Mouse (Mus musculus): Measurements from ENCODE around the gene Urm1. TPM values are rescaled to one million over a fixed set of nuclear protein-coding genes. Genes with fewer than 3 reads are reported as not detected.

Gene Urm1
- total RNA-seq, 2 experiments from 2014 or later, result 41.8 to 52.5 TPM

Small RNA genes within 50 kb of the gene (microRNA-seq; reads per million reads assigned to microRNA genes)
- gene Mir219a-2 (not detected), gene Mir219b (not detected)

Other genes starting within 250 kb of the Urm1 start
- gene Rapgef1, start 200.4 kb upstream of the Urm1 start, total RNA-seq (2021), result 100 to 1,000 TPM; 110 to 121 TPM
- not detected for gene Gm13420, start 68.4 kb upstream of the Urm1 start, total RNA-seq (2021)
- not detected for gene Gm13547, start 60.8 kb upstream of the Urm1 start, total RNA-seq (2021)
- gene Coq4, start 32.6 kb upstream of the Urm1 start, total RNA-seq (2021), result 1 to 10 TPM; 8.1 to 9.7 TPM
- 10 to 100 TPM; 33.9 to 40.4 TPM for gene Trub2, start 31.6 kb upstream of the Urm1 start, total RNA-seq (2021)
- 10 to 100 TPM; 16.2 to 16.3 TPM for gene Slc27a4, start 17.4 kb upstream of the Urm1 start, total RNA-seq (2021)
- 10 to 100 TPM; 40.0 to 52.1 TPM for gene Cercam, start 49.1 kb downstream of the Urm1 start, total RNA-seq (2021)
- gene Odf2, start 69.1 kb downstream of the Urm1 start, total RNA-seq (2021), result 10 to 100 TPM; 35.6 to 40.8 TPM
- gene Gle1, start 115.4 kb downstream of the Urm1 start, total RNA-seq (2021), result 10 to 100 TPM; 30.4 to 32.6 TPM
- 100 to 1,000 TPM; 217 to 218 TPM for gene Sptan1, start 145.5 kb downstream of the Urm1 start, total RNA-seq (2021)
- 10 to 100 TPM; 10.2 to 12.2 TPM for gene Wdr34, start 228.8 kb downstream of the Urm1 start, total RNA-seq (2021)
- gene Set, start 237.3 kb downstream of the Urm1 start, total RNA-seq (2021), result 100 to 1,000 TPM; 155 to 163 TPM